Mouse (Mus musculus): ENCODE results near the gene Ldah. TPM values are rescaled to one million over a fixed set of nuclear protein-coding genes. Genes with fewer than 3 reads are reported as not detected.

The Ldah gene
- polyA plus RNA-seq, 1 experiment from 2014 or later = 63.2 TPM

- peak overlapping the region; percentile 57 for H3K9ac ChIP-seq (replicated peaks)
- H3K4me1 ChIP-seq (replicated peaks) = peaks cover 35% of the 10 kb centered on the region
- no peak overlapping the region for H3K27ac ChIP-seq
- no peaks in the 10 kb centered on the region for H3K36me3 ChIP-seq
- 2% methylated on average over 33 of the region's 46 CpGs for WGBS
- H3K4me2 ChIP-seq (replicated peaks) = peak overlapping the region; percentile 73
- H3K27me3 ChIP-seq = peaks cover 97% of the 10 kb centered on the region
- no peaks in the 10 kb centered on the region for H3K9me3 ChIP-seq
- H3K4me3 ChIP-seq (replicated peaks) = peak overlapping the region; percentile 47
- ATAC-seq = no peak; the same call in none of the 2 replicates
Measured at GRCm38 (mm10) chr12:8301011-8301814, 93.3 kb downstream of the Ldah start.

- Histone ChIP-seq H3K9ac (replicated peaks) (peak within 1 kb of the TSS; percentile 57), H3K9me3 (no peaks in the 10 kb centered on the region), H3K4me1 (replicated peaks) (peaks cover 35% of the 10 kb centered on the region), H3K36me3 (no peaks in the 10 kb centered on the region), H3K4me2 (replicated peaks) (peak within 1 kb of the TSS; percentile 73), H3K27me3 (peaks cover 93% of the 10 kb centered on the region), H3K27ac (no peak within 1 kb of the TSS), H3K4me3 (replicated peaks) (peak within 1 kb of the TSS; percentile 47)
- ATAC-seq = peak; percentile 62
- WGBS = under 1% methylated on average over 46 of the region's 53 CpGs
Measured at GRCm38 (mm10) chr12:8301841-8302431, 94.0 kb downstream of the Ldah start, which contains the start of gene Gdf7. TSS of gene Gdf7 (minus strand) at chr12:8301954.

- 41% methylated on average over 2 of the region's 2 CpGs for WGBS
Measured at GRCm38 (mm10) chr12:8305258-8305657, 97.4 kb downstream of the Ldah start.

GRCm38 (mm10) chr12:8306432-8306831 lies 98.5 kb downstream of the Ldah start:
- no peaks in the 10 kb centered on the region for H3K9me3 ChIP-seq
- H3K4me3 ChIP-seq (replicated peaks) = no peak overlapping the region
- no peak overlapping the region for H3K27ac ChIP-seq
- H3K27me3 ChIP-seq = peaks cover 64% of the 10 kb centered on the region
- WGBS = under 1% methylated on average over 5 of the region's 5 CpGs
- ATAC-seq = peak; percentile 57
- no peak overlapping the region for H3K9ac ChIP-seq (replicated peaks)
- H3K36me3 ChIP-seq = no peaks in the 10 kb centered on the region
- H3K4me2 ChIP-seq (replicated peaks) = no peak overlapping the region
- peaks cover 14% of the 10 kb centered on the region for H3K4me1 ChIP-seq (replicated peaks)

More at GRCm38 (mm10) chr12:8305258-8305657, 97.4 kb downstream of the Ldah start:
- Histone ChIP-seq H3K27ac (no peak overlapping the region), H3K36me3 (no peaks in the 10 kb centered on the region), H3K4me1 (replicated peaks) (peaks cover 15% of the 10 kb centered on the region), H3K9ac (replicated peaks) (no peak overlapping the region), H3K4me3 (replicated peaks) (no peak overlapping the region), H3K9me3 (no peaks in the 10 kb centered on the region), H3K4me2 (replicated peaks) (no peak overlapping the region), H3K27me3 (peaks cover 65% of the 10 kb centered on the region)
- ATAC-seq = no peak

GRCm38 (mm10) chr12:8306910-8307309 lies 99.0 kb downstream of the Ldah start:
- WGBS = 63% methylated on average over 1 of the region's 1 CpGs
- no peaks in the 10 kb centered on the region for H3K9me3 ChIP-seq

GRCm38 (mm10) chr12:8310992-8311391 lies 103.1 kb downstream of the Ldah start:
- Histone ChIP-seq H3K4me2 (replicated peaks) (no peak overlapping the region), H3K9me3 (no peaks in the 10 kb centered on the region), H3K36me3 (no peaks in the 10 kb centered on the region), H3K27me3 (peaks cover 33% of the 10 kb centered on the region), H3K4me1 (replicated peaks) (peaks cover 19% of the 10 kb centered on the region), H3K4me3 (replicated peaks) (no peak overlapping the region), H3K9ac (replicated peaks) (peak overlapping the region; percentile 42; the same call in 1 of the 2 replicates), H3K27ac (no peak overlapping the region)
- ATAC-seq = no peak
- WGBS = 40% methylated on average over 17 of the region's 17 CpGs

More at GRCm38 (mm10) chr12:8306910-8307309, 99.0 kb downstream of the Ldah start:
- Histone ChIP-seq H3K27ac (no peak overlapping the region), H3K4me2 (replicated peaks) (no peak overlapping the region), H3K27me3 (peaks cover 64% of the 10 kb centered on the region), H3K4me3 (replicated peaks) (no peak overlapping the region), H3K4me1 (replicated peaks) (peaks cover 9% of the 10 kb centered on the region), H3K36me3 (no peaks in the 10 kb centered on the region), H3K9ac (replicated peaks) (no peak overlapping the region)
- ATAC-seq = peak; percentile 9; the same call in 1 of the 2 replicates

GRCm38 (mm10) chr12:8312266-8312665 lies 104.4 kb downstream of the Ldah start:
- peaks cover 19% of the 10 kb centered on the region for H3K4me1 ChIP-seq (replicated peaks)

GRCm38 (mm10) chr12:8313270-8313771 lies 105.4 kb downstream of the Ldah start, which contains the start of gene Hs1bp3:
TSS of gene Hs1bp3 (plus strand) at chr12:8313432.
- Histone ChIP-seq H3K36me3 (peaks cover 6% of the 10 kb centered on the region), H3K27ac (no peak within 1 kb of the TSS), H3K9me3 (no peaks in the 10 kb centered on the region), H3K9ac (replicated peaks) (peak within 1 kb of the TSS; percentile 73), H3K4me1 (replicated peaks) (peaks cover 19% of the 10 kb centered on the region), H3K27me3 (peaks cover 28% of the 10 kb centered on the region), H3K4me3 (replicated peaks) (peak within 1 kb of the TSS; percentile 56), H3K4me2 (replicated peaks) (peak within 1 kb of the TSS; percentile 78)
- WGBS = under 1% methylated on average over 37 of the region's 38 CpGs
- peak; percentile 91 for ATAC-seq

More at GRCm38 (mm10) chr12:8312266-8312665, 104.4 kb downstream of the Ldah start:
- H3K27me3 ChIP-seq = peaks cover 28% of the 10 kb centered on the region
- no peak overlapping the region for H3K4me2 ChIP-seq (replicated peaks)
- no peak overlapping the region for H3K9ac ChIP-seq (replicated peaks)
- no peaks in the 10 kb centered on the region for H3K36me3 ChIP-seq
- ATAC-seq = no peak
- H3K4me3 ChIP-seq (replicated peaks) = no peak overlapping the region
- no peaks in the 10 kb centered on the region for H3K9me3 ChIP-seq
- WGBS = 87% methylated on average over 4 of the region's 4 CpGs
- H3K27ac ChIP-seq = no peak overlapping the region

- Histone ChIP-seq H3K4me3 (replicated peaks) (peak overlapping the region; percentile 56), H3K9ac (replicated peaks) (peak overlapping the region; percentile 73), H3K4me1 (replicated peaks) (peaks cover 19% of the 10 kb centered on the region), H3K27me3 (peaks cover 28% of the 10 kb centered on the region), H3K9me3 (no peaks in the 10 kb centered on the region), H3K4me2 (replicated peaks) (peak overlapping the region; percentile 78), H3K27ac (no peak overlapping the region), H3K36me3 (peaks cover 10% of the 10 kb centered on the region)
- WGBS = 20% methylated on average over 12 of the region's 12 CpGs
- ATAC-seq = peak; percentile 41
Measured at GRCm38 (mm10) chr12:8313773-8314172, 105.9 kb downstream of the Ldah start.

GRCm38 (mm10) chr12:8316541-8316940 lies 108.6 kb downstream of the Ldah start:
- no peak for ATAC-seq
- Histone ChIP-seq H3K27me3 (peaks cover 11% of the 10 kb centered on the region), H3K4me2 (replicated peaks) (no peak overlapping the region), H3K9ac (replicated peaks) (no peak overlapping the region), H3K9me3 (no peaks in the 10 kb centered on the region), H3K4me3 (replicated peaks) (no peak overlapping the region), H3K27ac (no peak overlapping the region), H3K4me1 (replicated peaks) (peaks cover 18% of the 10 kb centered on the region), H3K36me3 (peaks cover 23% of the 10 kb centered on the region)
- 90% methylated on average over 5 of the region's 5 CpGs for WGBS

- H3K36me3 ChIP-seq = peaks cover 40% of the 10 kb centered on the region
- H3K9me3 ChIP-seq = no peaks in the 10 kb centered on the region
- 0 out of 2 replicates have a peak, but pooled peaks cover 4% of the 10 kb centered on the region for H3K4me1 ChIP-seq (replicated peaks)
- H3K27ac ChIP-seq = no peak overlapping the region
- H3K27me3 ChIP-seq = no peaks in the 10 kb centered on the region
- H3K4me2 ChIP-seq (replicated peaks) = no peak overlapping the region
- no peak overlapping the region for H3K9ac ChIP-seq (replicated peaks)
- WGBS = 49% methylated on average over 5 of the region's 5 CpGs
- ATAC-seq = peak; percentile 55
- no peak overlapping the region for H3K4me3 ChIP-seq (replicated peaks)
Measured at GRCm38 (mm10) chr12:8320084-8320713, 112.3 kb downstream of the Ldah start.

Measured in midbrain, embryonic 13.5 days (tissue).